ENCODE assay signal across 9 mouse cellular contexts in the genomic region with DNA sequence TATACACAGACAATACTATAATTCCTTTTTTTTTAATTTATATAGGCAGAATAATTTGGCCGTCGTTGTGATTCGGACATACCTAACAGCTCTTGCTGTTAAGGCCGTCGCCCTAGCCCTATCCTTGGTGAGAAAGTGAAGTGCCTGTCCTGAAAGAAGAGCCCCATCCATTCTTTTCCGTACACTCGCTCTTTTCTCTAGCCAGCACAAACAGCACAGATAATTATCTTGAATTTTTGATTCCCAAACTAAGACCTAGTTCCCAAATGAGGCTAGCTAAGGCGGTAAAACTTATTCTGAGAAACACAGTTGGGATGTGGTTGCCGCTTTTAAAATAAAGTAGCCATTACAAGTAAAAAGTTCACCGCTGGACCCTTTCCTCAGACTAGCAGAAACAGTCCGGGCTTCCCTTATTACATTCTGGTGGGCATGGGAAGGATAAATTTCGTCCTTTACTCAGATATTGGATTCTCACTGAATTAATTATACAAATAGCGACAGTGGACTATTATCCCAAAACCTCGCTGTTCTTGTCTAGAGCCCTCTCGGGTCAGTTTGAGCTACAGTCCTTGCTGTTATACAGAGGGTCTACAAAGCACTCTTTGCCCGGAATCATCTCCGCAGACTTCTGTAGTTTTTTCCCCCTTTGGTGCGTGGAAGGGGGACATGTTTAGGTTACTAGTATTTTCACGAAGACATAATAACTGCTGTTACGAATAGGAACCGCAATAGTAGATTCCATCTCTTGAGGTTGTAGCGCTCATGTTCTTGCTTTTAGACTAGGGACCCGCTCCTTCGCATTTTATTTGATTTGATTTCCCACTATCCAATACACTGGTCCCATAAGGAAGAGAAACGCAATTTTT. TPM values are rescaled to one million over a fixed set of nuclear protein-coding genes. Genes with fewer than 3 reads are reported as not detected.
DNase-seq lines count a peak whose midpoint lies in the region; ATAC-seq and TF ChIP-seq lines count a peak whose summit lies in the region.
"Had no signal": no experiment of that assay in that cellular context is flagged by ENCODE, and none has a peak within 500 bp of the region (broad histone marks: within the 10 kb centered on the region; RNA-seq: fewer than 3 reads in every experiment).

No protein-coding gene starts in this region.

- no peak for TF ChIP-seq CTCF in lung, postnatal 0 days (IDR thresholded peaks at IDR 0.05)
- TF ChIP-seq CTCF in stomach, postnatal 0 days (IDR thresholded peaks at IDR 0.05; ENCODE audit: low read depth) = no peak
- TF ChIP-seq CTCF in left cerebral cortex, adult 2 months (IDR thresholded peaks at IDR 0.05) = no peak

- H3K27me3 ChIP-seq in lung, postnatal 0 days (replicated peaks; ENCODE audit: insufficient read depth, low read length) = peaks cover 89% of the 10 kb centered on the region
- H3K27me3 ChIP-seq in forebrain, embryonic 16.5 days (replicated peaks; ENCODE audit: control insufficient read depth, insufficient read depth, low read length) = peaks cover 50% of the 10 kb centered on the region
- peaks cover 54% of the 10 kb centered on the region for H3K27me3 ChIP-seq in limb, embryonic 15.5 days
- H3K27me3 ChIP-seq in stomach, postnatal 0 days (ENCODE audit: control insufficient read depth, insufficient read depth, low read length) = peaks cover 23% of the 10 kb centered on the region

- H3K27ac ChIP-seq in lung, postnatal 0 days (ENCODE audit: low read length) = no peak overlapping the region
- H3K27ac ChIP-seq in forebrain, embryonic 16.5 days (ENCODE audit: low read length) = no peak overlapping the region; the same call in 1 of the 2 replicates
- H3K27ac ChIP-seq in limb, embryonic 15.5 days = peak overlapping the region; percentile 65; the same call in 1 of the 2 replicates
- no peak overlapping the region for H3K27ac ChIP-seq in stomach, postnatal 0 days (replicated peaks)
- H3K27ac ChIP-seq in left cerebral cortex, adult 2 months = no peak overlapping the region

- H3K4me2 ChIP-seq in lung, postnatal 0 days (replicated peaks; ENCODE audit: low read depth, low read length) = 0 out of 2 replicates have a peak overlapping the region, but pooled peaks have one; percentile 50
- peak overlapping the region; percentile 61 for H3K4me2 ChIP-seq in forebrain, embryonic 16.5 days (ENCODE audit: low read length)
- H3K4me2 ChIP-seq in limb, embryonic 15.5 days = peak overlapping the region; percentile 68
- H3K4me2 ChIP-seq in stomach, postnatal 0 days (replicated peaks; ENCODE audit: low read depth) = no peak overlapping the region

- no peak for ATAC-seq in lung, postnatal 0 days
- no peak for ATAC-seq in forebrain, embryonic 16.5 days
- no peak for ATAC-seq in limb, embryonic 15.5 days (ENCODE audit: insufficient number of reproducible peaks, low FRiP score, low TSS enrichment, low read depth)
- no peak for ATAC-seq in stomach, postnatal 0 days (ENCODE audit: low FRiP score, low TSS enrichment)

- TF ChIP-seq EP300 in lung, postnatal 0 days (IDR thresholded peaks at IDR 0.05) = no peak
- TF ChIP-seq EP300 in stomach, postnatal 0 days (optimal IDR thresholded peaks at IDR 0.05) = no peak

- no peak overlapping the region for H3K9ac ChIP-seq in lung, postnatal 0 days (replicated peaks; ENCODE audit: low read depth)
- H3K9ac ChIP-seq in forebrain, embryonic 16.5 days (replicated peaks; ENCODE audit: low read depth, low read length) = peak overlapping the region; percentile 60
- no peak overlapping the region; the same call in 1 of the 2 replicates for H3K9ac ChIP-seq in limb, embryonic 15.5 days
- H3K9ac ChIP-seq in stomach, postnatal 0 days (ENCODE audit: low read length) = no peak overlapping the region

- WGBS in lung, postnatal 0 days = 9% methylated on average over 25 of the region's 25 CpGs
- 5% methylated on average over 25 of the region's 25 CpGs for WGBS in forebrain, embryonic 16.5 days
- WGBS in limb, embryonic 15.5 days = 6% methylated on average over 25 of the region's 25 CpGs
- 13% methylated on average over 25 of the region's 25 CpGs for WGBS in stomach, postnatal 0 days

- no peaks in the 10 kb centered on the region for H3K36me3 ChIP-seq in lung, postnatal 0 days (ENCODE audit: insufficient read depth, low read length)
- no peaks in the 10 kb centered on the region for H3K36me3 ChIP-seq in forebrain, embryonic 16.5 days (ENCODE audit: control insufficient read depth, insufficient read depth)
- no peaks in the 10 kb centered on the region for H3K36me3 ChIP-seq in limb, embryonic 15.5 days
- H3K36me3 ChIP-seq in stomach, postnatal 0 days (ENCODE audit: control insufficient read depth, insufficient read depth, low read length) = no peaks in the 10 kb centered on the region

- no peak for DNase-seq in lung, postnatal 0 days (ENCODE audit: low spot score)
- DNase-seq in lung, postnatal 4 days = no peak
- DNase-seq in stomach, postnatal 0 days (ENCODE audit: low spot score) = no peak
- DNase-seq in cerebellum, postnatal 4 days (ENCODE audit: low spot score in 2 of 2) = no peak
- no peak for DNase-seq in left cerebral cortex, adult 2 months (ENCODE audit: extremely low spot score in 1 of 2, low spot score in 2 of 2)
- DNase-seq: thymus, adult 2 months had no signal

- intact Hi-C loops in left cerebral cortex, adult 2 months (cut with DNase I) = loop anchor here (5.0 kb wide), 1 partner anchor 1893 kb away; no protein-coding TSS in a partner anchor

- H3K4me3 ChIP-seq in lung, postnatal 0 days (ENCODE audit: low read depth, low read length) = no peak overlapping the region
- peak overlapping the region; percentile 40 for H3K4me3 ChIP-seq in forebrain, embryonic 16.5 days (replicated peaks; ENCODE audit: low read length)
- H3K4me3 ChIP-seq in limb, embryonic 15.5 days = peak overlapping the region; percentile 51
- H3K4me3 ChIP-seq in stomach, postnatal 0 days (ENCODE audit: low read depth, low read length) = peak overlapping the region; percentile 35
- no peak overlapping the region for H3K4me3 ChIP-seq in left cerebral cortex, adult 2 months

- no peaks in the 10 kb centered on the region for H3K9me3 ChIP-seq in lung, postnatal 0 days (ENCODE audit: low read length)
- H3K9me3 ChIP-seq in forebrain, embryonic 16.5 days (ENCODE audit: control insufficient read depth, low read length) = no peaks in the 10 kb centered on the region
- H3K9me3 ChIP-seq in limb, embryonic 15.5 days = no peaks in the 10 kb centered on the region
- H3K9me3 ChIP-seq in stomach, postnatal 0 days (ENCODE audit: control insufficient read depth, low read length) = no peaks in the 10 kb centered on the region

- H3K4me1 ChIP-seq in lung, postnatal 0 days (ENCODE audit: insufficient read depth, low read depth, low read length) = peaks cover 6% of the 10 kb centered on the region; the same call in 1 of the 2 replicates
- peaks cover 35% of the 10 kb centered on the region for H3K4me1 ChIP-seq in forebrain, embryonic 16.5 days (replicated peaks; ENCODE audit: control insufficient read depth, insufficient read depth, low read length)
- peaks cover 44% of the 10 kb centered on the region for H3K4me1 ChIP-seq in limb, embryonic 15.5 days
- H3K4me1 ChIP-seq in stomach, postnatal 0 days (replicated peaks; ENCODE audit: control insufficient read depth, insufficient read depth) = no peaks in the 10 kb centered on the region

RNA-seq across cellular contexts. Expression of a gene that starts 7.7 kb away (rescaled TPM):
- 0.06 and 0.11 TPM in 2 replicates for polyA plus RNA-seq in lung, postnatal 0 days (2015; fragmentation: Nextera tagmentation; extraction: Ambion mirVana)
- 8.5 and 17.0 TPM in 2 replicates for polyA plus RNA-seq in forebrain, embryonic 16.5 days (2015; fragmentation: Nextera tagmentation; extraction: Ambion mirVana)
- 11.7 and 13.5 TPM in 2 replicates for polyA plus RNA-seq in limb, embryonic 15.5 days (2015; fragmentation: Nextera tagmentation; extraction: Ambion mirVana)
- 0.13 and 0.15 TPM in 2 replicates for polyA plus RNA-seq in stomach, postnatal 0 days (2015; fragmentation: Nextera tagmentation; extraction: Ambion mirVana)
- 1 to 10 TPM in 1 of 2 experiments, under 1 TPM in 1; 0.48 to 1.2 TPM for total RNA-seq in left cerebral cortex, adult 2 months (2021)
- polyA plus RNA-seq: large intestine, adult 2 months had no signal

RNA-seq across cellular contexts. Expression of a gene that starts 16.0 kb away (rescaled TPM):
- 48.3 and 53.0 TPM in 2 replicates for polyA plus RNA-seq in lung, postnatal 0 days (2015; fragmentation: Nextera tagmentation; extraction: Ambion mirVana)
- polyA plus RNA-seq in forebrain, embryonic 16.5 days (2015; fragmentation: Nextera tagmentation; extraction: Ambion mirVana) = 23.0 and 26.4 TPM in 2 replicates
- 32.4 and 38.0 TPM in 2 replicates for polyA plus RNA-seq in limb, embryonic 15.5 days (2015; fragmentation: Nextera tagmentation; extraction: Ambion mirVana)
- 50.6 and 52.8 TPM in 2 replicates for polyA plus RNA-seq in stomach, postnatal 0 days (2015; fragmentation: Nextera tagmentation; extraction: Ambion mirVana)
- 10 to 100 TPM; 13.0 to 14.5 TPM for total RNA-seq in left cerebral cortex, adult 2 months (2021)

Comparison
In these comparisons a context has a peak if more than half of its experiments do, and no peak if none do; other contexts are left out.
1. H3K4me3 ChIP-seq: peak in forebrain, embryonic 16.5 days (single experiment), limb, embryonic 15.5 days (single experiment) and stomach, postnatal 0 days (single experiment); none in lung, postnatal 0 days (single experiment) and left cerebral cortex, adult 2 months (single experiment).